Mouse (Mus musculus) heart, adult 2 months (tissue): ENCODE data around the gene Tnip2. TPM values are rescaled to one million over a fixed set of nuclear protein-coding genes. Genes with fewer than 3 reads are reported as not detected.

ENCODE experiments used
- DNase-seq, 2 experiments: peaks; one replicate each; pipeline ENCODE4 v3.0.0; 2021
- H3K27ac ChIP-seq: fragments of 200-600 bp; 2 replicates; pipeline ENCODE4 v1.8.1; 2022
- H3K27me3 ChIP-seq: fragments of 200-500 bp; 2 replicates; pipeline ENCODE4 v1.6.1; 2012; ENCODE audit warnings: mild to moderate bottlenecking, low read length, inconsistent platforms, mixed read lengths; ENCODE audit not compliant: control insufficient read depth, insufficient read depth
- H3K36me3 ChIP-seq: fragments of 200-500 bp; 2 replicates; pipeline ENCODE4 v1.6.1; 2012; ENCODE audit warnings: low read length, inconsistent platforms; ENCODE audit not compliant: control insufficient read depth, insufficient read depth
- H3K4me1 ChIP-seq: fragments of 200-500 bp; 2 replicates; pipeline ENCODE4 v1.6.1; 2011; ENCODE audit warnings: low read length; ENCODE audit not compliant: control insufficient read depth, insufficient read depth
- H3K4me3 ChIP-seq: fragments of 200-600 bp; 2 replicates; pipeline ENCODE4 v1.8.1; 2022
- H3K79me2 ChIP-seq: fragments of 200-500 bp; replicated peaks from 2 replicates; pipeline ENCODE4 v1.6.1; 2012; ENCODE audit warnings: mild to moderate bottlenecking, inconsistent platforms, low read length, moderate library complexity, mixed read lengths; ENCODE audit not compliant: control insufficient read depth, insufficient read depth
- H3K9ac ChIP-seq: fragments of 200-500 bp; 2 replicates; pipeline ENCODE4 v1.6.1; 2012; ENCODE audit warnings: low read depth, mild to moderate bottlenecking, control low read depth, inconsistent platforms, low read length, mixed read lengths
- CTCF ChIP-seq: fragments of 200-600 bp; IDR thresholded peaks from 2 replicates; pipeline ENCODE4 v1.8.1; 2022; ENCODE audit warnings: antibody characterized with exemption, mild to moderate bottlenecking, moderate library complexity
- EP300 ChIP-seq: fragments of 200-500 bp; IDR thresholded peaks from 2 replicates; pipeline ENCODE4 v1.6.1; 2011; ENCODE audit warnings: low read depth, low read length, control low read depth; ENCODE audit not compliant: insufficient read depth
- POLR2A ChIP-seq: fragments of 200-500 bp; IDR thresholded peaks from 2 replicates; pipeline ENCODE4 v1.6.1; 2011; ENCODE audit warnings: mild to moderate bottlenecking, low read depth, low read length, control low read depth; ENCODE audit not compliant: insufficient read depth
- whole genome bisulfite sequencing: fragments of 180-500 bp; shearing (Covaris S2); methylation state at CpG from one replicate; pipeline ENCODE4 v1.1.7; 2018; 5-methylcytosine and 5-hydroxymethylcytosine counted together
- intact Hi-C: fragments of 180-260 bp; cut with DNase I; formaldehyde crosslinking; loops from one replicate; pipeline ENCODE4 v1.15.1; 2025
- polyA plus RNA-seq: library from polyadenylated mRNA; depleted of rRNA; stranded (reverse); fragments of >200 nt; gene quantifications from 2 replicates; pipeline ENCODE4 v1.2.3, GENCODE M21; 2012
- total RNA-seq, 2 experiments: library from RNA; stranded (reverse); gene quantifications; 2 replicates each; pipeline ENCODE4 v1.2.3; 2021

Tnip2 gene
- total and polyA plus RNA-seq, 3 experiments = 5.9 to 12.5 (median 6.7) TPM

GRCm38 (mm10) chr5:34520458-34521209, 6.8 kb upstream of the Tnip2 start:
- no peaks in the 10 kb centered on the region; the same call in 1 of the 2 replicates for H3K4me1 ChIP-seq
- TF ChIP-seq POLR2A (no peak), EP300 (no peak)
- H3K36me3 ChIP-seq = no peaks in the 10 kb centered on the region
- no peaks in the 10 kb centered on the region for H3K79me2 ChIP-seq
- H3K27ac ChIP-seq = no peak overlapping the region
- 38% methylated on average over 11 of the region's 11 CpGs for WGBS
- intact Hi-C loops = no loop called here
- no peak overlapping the region for H3K4me3 ChIP-seq
- no peak overlapping the region for H3K9ac ChIP-seq
- no peaks in the 10 kb centered on the region for H3K27me3 ChIP-seq
- DNase-seq = no peak

GRCm38 (mm10) chr5:34519389-34519910, 5.7 kb upstream of the Tnip2 start:
- no peak overlapping the region for H3K4me3 ChIP-seq
- no peaks in the 10 kb centered on the region for H3K36me3 ChIP-seq
- no peaks in the 10 kb centered on the region for H3K79me2 ChIP-seq
- H3K27me3 ChIP-seq = no peaks in the 10 kb centered on the region
- intact Hi-C loops = loop anchor here (10.0 kb wide), 1 partner anchor 245 kb away; the partner anchor contains the start of gene Htt
- DNase-seq = peak in 1 of 2 experiments; percentile 41
- no peak overlapping the region for H3K27ac ChIP-seq
- no peaks in the 10 kb centered on the region; the same call in 1 of the 2 replicates for H3K4me1 ChIP-seq
- no peak overlapping the region for H3K9ac ChIP-seq
- TF ChIP-seq EP300 = no peak
- TF ChIP-seq POLR2A = no peak
- no peak for TF ChIP-seq CTCF
- WGBS = 86% methylated on average over 9 of the region's 9 CpGs

- Histone ChIP-seq H3K36me3 (no peaks in the 10 kb centered on the region), H3K4me3 (no peak overlapping the region), H3K9ac (no peak overlapping the region), H3K4me1 (peaks cover 2% of the 10 kb centered on the region), H3K27me3 (no peaks in the 10 kb centered on the region), H3K27ac (no peak overlapping the region), H3K79me2 (0 out of 2 replicates have a peak, but pooled peaks cover 1% of the 10 kb centered on the region)
- WGBS = 26% methylated on average over 3 of the region's 3 CpGs
- DNase-seq = peak; percentile 81 to 86
- intact Hi-C loops = loop anchor here (2.0 to 10.0 kb wide), 3 partner anchors 53 to 247 kb away; partner anchors contain the start of genes Htt and Mfsd10
- TF ChIP-seq POLR2A (no peak), CTCF (peak; percentile 91), EP300 (peak; percentile 53; the same call in 1 of the 2 replicates)
Observed at GRCm38 (mm10) chr5:34517913-34518312, 4.1 kb upstream of the Tnip2 start.

- H3K4me3 ChIP-seq = no peak overlapping the region
- peaks cover 4% of the 10 kb centered on the region; the same call in 1 of the 2 replicates for H3K79me2 ChIP-seq
- H3K27me3 ChIP-seq = no peaks in the 10 kb centered on the region
- no peak overlapping the region for H3K9ac ChIP-seq
- TF ChIP-seq CTCF (no peak), POLR2A (no peak), EP300 (no peak)
- DNase-seq = no peak
- intact Hi-C loops = loop anchor here (10.0 kb wide), 1 partner anchor 250 kb away; the partner anchor contains the start of gene Htt
- peaks cover 4% of the 10 kb centered on the region for H3K4me1 ChIP-seq
- H3K36me3 ChIP-seq = no peaks in the 10 kb centered on the region
- H3K27ac ChIP-seq = no peak overlapping the region
Observed at GRCm38 (mm10) chr5:34515096-34515495, 1.3 kb upstream of the Tnip2 start.

GRCm38 (mm10) chr5:34514218-34514566, 401 bp upstream of the Tnip2 start:
- intact Hi-C loops = loop anchor here (5.0 to 10.0 kb wide), 2 partner anchors 142 to 251 kb away; partner anchors contain the start of gene Htt
- peaks cover 4% of the 10 kb centered on the region; the same call in 1 of the 2 replicates for H3K79me2 ChIP-seq

More at GRCm38 (mm10) chr5:34514218-34514566, 401 bp upstream of the Tnip2 start:
- Histone ChIP-seq H3K4me1 (peaks cover 4% of the 10 kb centered on the region), H3K4me3 (peak overlapping the region; percentile 50), H3K9ac (peak overlapping the region; percentile 7; the same call in 1 of the 2 replicates), H3K27me3 (no peaks in the 10 kb centered on the region), H3K36me3 (no peaks in the 10 kb centered on the region), H3K27ac (peak overlapping the region; percentile 60)
- DNase-seq = no peak
- no peak for TF ChIP-seq EP300
- TF ChIP-seq POLR2A = no peak
- TF ChIP-seq CTCF = no peak
- 16% methylated on average over 7 of the region's 7 CpGs for WGBS
